Mouse (Mus musculus): ENCODE data around the gene Slc22a17.

The Slc22a17 gene

GRCm38 (mm10) chr14:54900383-54900782 is 12.5 kb downstream of the Slc22a17 start:
- peak; percentile 66 for ATAC-seq (ENCODE audit: low TSS enrichment)

- no peak for ATAC-seq (ENCODE audit: low TSS enrichment)
These were observed 15.5 kb downstream of the Slc22a17 start for GRCm38 (mm10) chr14:54897445-54897844.

GRCm38 (mm10) chr14:54894296-54895151 is 18.4 kb downstream of the Slc22a17 start:
- peak; percentile 3; the same call in 1 of the 2 replicates for ATAC-seq (ENCODE audit: low TSS enrichment)

- peak; percentile 95 for ATAC-seq (ENCODE audit: low TSS enrichment)
These were observed 19.2 kb downstream of the Slc22a17 start for GRCm38 (mm10) chr14:54893651-54894181.

- ATAC-seq (ENCODE audit: low TSS enrichment) = no peak
These were observed 20.7 kb downstream of the Slc22a17 start, which contains the start of gene Pabpn1 for GRCm38 (mm10) chr14:54892200-54892599. TSS of gene Pabpn1 (plus strand) at chr14:54892500.

GRCm38 (mm10) chr14:54885309-54885708 is 27.6 kb downstream of the Slc22a17 start:
- ATAC-seq (ENCODE audit: low TSS enrichment) = no peak

GRCm38 (mm10) chr14:54884022-54884712 is 28.8 kb downstream of the Slc22a17 start:
- no peak for ATAC-seq (ENCODE audit: low TSS enrichment)

GRCm38 (mm10) chr14:54883154-54884021 is 29.5 kb downstream of the Slc22a17 start, which contains the start of the genes Bcl2l2 and Gm20521:
TSS of gene Bcl2l2 (plus strand) at chr14:54883377.
TSS of gene Gm20521 (plus strand) at chr14:54883441.
- peak; percentile 81 for ATAC-seq (ENCODE audit: low TSS enrichment)

GRCm38 (mm10) chr14:54877048-54877715 is 35.8 kb downstream of the Slc22a17 start, which contains the start of gene Ppp1r3e:
TSS of gene Ppp1r3e (minus strand) at chr14:54877550.
- ATAC-seq (ENCODE audit: low TSS enrichment) = peak; percentile 76

GRCm38 (mm10) chr14:54876539-54877047 is 36.3 kb downstream of the Slc22a17 start:
- peak; percentile 84 for ATAC-seq (ENCODE audit: low TSS enrichment)

- ATAC-seq (ENCODE audit: low TSS enrichment) = peak; percentile 64
These were observed 36.9 kb downstream of the Slc22a17 start for GRCm38 (mm10) chr14:54875844-54876538.

- no peak for ATAC-seq (ENCODE audit: low TSS enrichment)
These were observed 38.8 kb downstream of the Slc22a17 start for GRCm38 (mm10) chr14:54874165-54874564.

- ATAC-seq (ENCODE audit: low TSS enrichment) = no peak
These were observed 42.1 kb downstream of the Slc22a17 start, which contains the start of gene Homez for GRCm38 (mm10) chr14:54870861-54871260. TSS of gene Homez (minus strand) at chr14:54870961.

GRCm38 (mm10) chr14:54868026-54868425 is 44.9 kb downstream of the Slc22a17 start:
- no peak for ATAC-seq (ENCODE audit: low TSS enrichment)

- ATAC-seq (ENCODE audit: low TSS enrichment) = no peak
These were observed 46.0 kb downstream of the Slc22a17 start for GRCm38 (mm10) chr14:54866936-54867335.

- ATAC-seq (ENCODE audit: low TSS enrichment) = no peak
These were observed 46.7 kb downstream of the Slc22a17 start for GRCm38 (mm10) chr14:54866268-54866667.

GRCm38 (mm10) chr14:54865626-54866025 is 47.3 kb downstream of the Slc22a17 start:
- no peak for ATAC-seq (ENCODE audit: low TSS enrichment)

GRCm38 (mm10) chr14:54864313-54865036 is 48.5 kb downstream of the Slc22a17 start:
- ATAC-seq (ENCODE audit: low TSS enrichment) = peak; percentile 42; the same call in 1 of the 2 replicates

All from frontal cortex, adult (tissue).